ENCODE assay signal across 8 mouse cellular contexts in the genomic region with DNA sequence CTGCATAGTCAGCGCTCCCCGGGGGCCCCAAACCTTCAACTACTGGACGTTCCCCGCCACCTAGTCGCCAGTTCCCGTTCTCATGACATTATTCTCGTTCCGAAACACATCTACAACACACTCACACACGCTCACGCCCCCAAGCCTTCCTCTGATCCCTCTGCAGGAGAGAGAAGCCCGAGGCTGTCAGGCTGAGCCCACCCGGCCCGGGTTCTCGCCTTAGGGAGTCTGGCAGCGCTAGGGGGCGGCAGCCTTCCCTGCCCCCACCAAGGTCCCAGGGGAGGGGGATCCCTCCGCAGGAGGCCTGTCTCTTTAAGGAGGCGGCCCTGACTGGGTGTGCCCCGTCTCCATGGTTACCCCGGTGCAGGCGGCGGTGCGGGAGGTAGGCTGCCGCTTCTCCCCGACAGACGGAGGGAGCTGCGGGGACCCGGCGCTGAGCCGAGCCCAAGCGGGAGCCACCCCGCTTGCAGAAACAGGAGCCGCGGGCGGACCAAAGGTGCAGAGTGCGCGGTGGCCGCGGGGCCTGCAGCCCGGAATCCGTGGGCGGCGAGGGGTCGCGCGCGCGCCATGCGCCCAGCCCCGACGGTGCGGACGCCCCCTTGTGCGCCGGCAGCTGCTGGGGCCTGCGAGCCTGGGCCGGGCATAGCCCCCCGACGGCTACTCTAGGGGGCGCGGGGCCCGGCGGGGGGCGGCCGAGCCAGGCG. TPM values are rescaled to one million over a fixed set of nuclear protein-coding genes. Genes with fewer than 3 reads are reported as not detected.
A peak's percentile ranks its signal among the peaks of the same experiment; 100 is the strongest.
DNase-seq lines count a peak whose midpoint lies in the region; ATAC-seq and TF ChIP-seq lines count a peak whose summit lies in the region.

A gene (plus strand): TSS at position 654 of the 704 bp plus-strand sequence.

- H3K4me3 ChIP-seq in heart, embryonic 10.5 days = peak within 1 kb of the TSS; percentile 64
- peak within 1 kb of the TSS; percentile 43 for H3K4me3 ChIP-seq in kidney, embryonic 14.5 days (ENCODE audit: low read length)
- H3K4me3 ChIP-seq in limb, embryonic 15.5 days = peak within 1 kb of the TSS; percentile 45
- H3K4me3 ChIP-seq in midbrain, postnatal 0 days (ENCODE audit: low read depth, low read length) = peak within 1 kb of the TSS; percentile 38

- H3K4me2 ChIP-seq in kidney, embryonic 14.5 days (replicated peaks; ENCODE audit: low read depth, low read length) = peak within 1 kb of the TSS; percentile 60
- H3K4me2 ChIP-seq in limb, embryonic 15.5 days = peak within 1 kb of the TSS; percentile 78
- peak within 1 kb of the TSS; percentile 57 for H3K4me2 ChIP-seq in midbrain, postnatal 0 days (ENCODE audit: low read depth, low read length, poor library complexity, severe bottlenecking)

- no peaks in the 10 kb centered on the region for H3K9me3 ChIP-seq in heart, embryonic 10.5 days
- no peaks in the 10 kb centered on the region for H3K9me3 ChIP-seq in kidney, embryonic 14.5 days (ENCODE audit: control insufficient read depth, low read length)
- H3K9me3 ChIP-seq in limb, embryonic 15.5 days = no peaks in the 10 kb centered on the region
- H3K9me3 ChIP-seq in midbrain, postnatal 0 days (ENCODE audit: low read length) = no peaks in the 10 kb centered on the region

- peak within 1 kb of the TSS; percentile 37 for H3K27ac ChIP-seq in heart, embryonic 10.5 days
- H3K27ac ChIP-seq in kidney, embryonic 14.5 days (ENCODE audit: low read depth, low read length) = no peak within 1 kb of the TSS
- H3K27ac ChIP-seq in limb, embryonic 15.5 days = no peak within 1 kb of the TSS
- H3K27ac ChIP-seq in midbrain, postnatal 0 days (ENCODE audit: low read depth, low read length) = no peak within 1 kb of the TSS

- H3K9ac ChIP-seq in kidney, embryonic 14.5 days (ENCODE audit: low read depth, low read length) = 0 out of 2 replicates have a peak within 1 kb of the TSS, but pooled peaks have one; percentile 14
- H3K9ac ChIP-seq in limb, embryonic 15.5 days = 0 out of 2 replicates have a peak within 1 kb of the TSS, but pooled peaks have one; percentile 28
- H3K9ac ChIP-seq in midbrain, postnatal 0 days (replicated peaks; ENCODE audit: low read length, poor library complexity, severe bottlenecking) = 0 out of 2 replicates have a peak within 1 kb of the TSS, but pooled peaks have one; percentile 42

- 0 out of 2 replicates have a peak, but pooled peaks have one; percentile 14 for TF ChIP-seq CTCF in midbrain, postnatal 0 days (IDR thresholded peaks at IDR 0.05)

- peak; percentile 75 for DNase-seq in layer of hippocampus, adult 11-12 months (ENCODE audit: low spot score)
- DNase-seq in layer of hippocampus, adult 9-10 months (ENCODE audit: low spot score) = no peak
- DNase-seq in cerebellum, postnatal 25 days = peak; percentile 66 to 80
- no peak for DNase-seq in heart, embryonic 10.5 days (ENCODE audit: low spot score)
- DNase-seq in midbrain, postnatal 0 days (ENCODE audit: low spot score) = peak; percentile 25
- DNase-seq in telencephalon, adult 2 months (ENCODE audit: low read depth, low spot score) = peak; percentile 55

- peaks cover 99% of the 10 kb centered on the region for H3K27me3 ChIP-seq in heart, embryonic 10.5 days (ENCODE audit: insufficient read depth, poor library complexity, severe bottlenecking)
- H3K27me3 ChIP-seq in kidney, embryonic 14.5 days (ENCODE audit: control insufficient read depth, insufficient read depth, low read length) = peaks cover 85% of the 10 kb centered on the region
- H3K27me3 ChIP-seq in limb, embryonic 15.5 days = peaks cover 95% of the 10 kb centered on the region
- H3K27me3 ChIP-seq in midbrain, postnatal 0 days (ENCODE audit: insufficient read depth, low read length) = peaks cover 80% of the 10 kb centered on the region

- peak; percentile 44 for ATAC-seq in kidney, embryonic 14.5 days (ENCODE audit: low FRiP score, low TSS enrichment)
- ATAC-seq in limb, embryonic 15.5 days (ENCODE audit: insufficient number of reproducible peaks, low FRiP score, low TSS enrichment, low read depth) = no peak
- no peak for ATAC-seq in midbrain, postnatal 0 days (ENCODE audit: low FRiP score)

- H3K36me3 ChIP-seq in heart, embryonic 10.5 days = no peaks in the 10 kb centered on the region
- H3K36me3 ChIP-seq in kidney, embryonic 14.5 days (ENCODE audit: control insufficient read depth, insufficient read depth, low read length) = no peaks in the 10 kb centered on the region
- no peaks in the 10 kb centered on the region for H3K36me3 ChIP-seq in limb, embryonic 15.5 days
- no peaks in the 10 kb centered on the region for H3K36me3 ChIP-seq in midbrain, postnatal 0 days (ENCODE audit: insufficient read depth, low read length)

- peaks cover 44% of the 10 kb centered on the region for H3K4me1 ChIP-seq in heart, embryonic 10.5 days
- peaks cover 25% of the 10 kb centered on the region for H3K4me1 ChIP-seq in kidney, embryonic 14.5 days (ENCODE audit: control insufficient read depth, insufficient read depth, low read length)
- peaks cover 40% of the 10 kb centered on the region for H3K4me1 ChIP-seq in limb, embryonic 15.5 days
- H3K4me1 ChIP-seq in midbrain, postnatal 0 days (ENCODE audit: insufficient read depth, low read length) = peaks cover 12% of the 10 kb centered on the region

- WGBS in heart, embryonic 10.5 days = under 1% methylated on average over 65 of the region's 66 CpGs
- under 1% methylated on average over 55 of the region's 66 CpGs for WGBS in kidney, embryonic 14.5 days
- WGBS in limb, embryonic 15.5 days = under 1% methylated on average over 64 of the region's 66 CpGs
- WGBS in midbrain, postnatal 0 days = under 1% methylated on average over 46 of the region's 66 CpGs

RNA-seq across cellular contexts. Expression of the gene that starts here (rescaled TPM):
- polyA plus RNA-seq in heart, embryonic 10.5 days (2016; fragmentation: Nextera tagmentation; extraction: Ambion mirVana) = 0.27 and 0.28 TPM in 2 replicates
- polyA plus RNA-seq in kidney, embryonic 14.5 days (2014; fragmentation: Nextera tagmentation; extraction: Ambion mirVana) = 0.46 and 1.4 TPM in 2 replicates
- polyA plus RNA-seq in limb, embryonic 15.5 days (2015; fragmentation: Nextera tagmentation; extraction: Ambion mirVana) = 0.43 and 0.68 TPM in 2 replicates
- total RNA-seq in midbrain, postnatal 0 days (2014; rRNA removed) = 1.6 and 3.6 TPM in 2 replicates
- polyA plus RNA-seq in midbrain, postnatal 0 days (2015; fragmentation: Nextera tagmentation; extraction: Ambion mirVana) = 0.60 and 0.67 TPM in 2 replicates

Comparison
In these comparisons a context has a peak if more than half of its experiments do, and no peak if none do; other contexts are left out.
1. DNase-seq: peak in layer of hippocampus, adult 11-12 months (single experiment), cerebellum, postnatal 25 days (2 of 2), midbrain, postnatal 0 days (single experiment) and telencephalon, adult 2 months (single experiment); none in layer of hippocampus, adult 9-10 months (single experiment) and heart, embryonic 10.5 days (single experiment).
2. Peak in every context shown above with its lines, with median percentiles within 50 percentile points of each other: H3K4me3 ChIP-seq, H3K4me2 ChIP-seq and H3K9ac ChIP-seq.